Mouse (Mus musculus): ENCODE data around the gene Dnajb1.
"Not testable (repeated sequence)": the region's sequence is repeated elsewhere in the genome, so short reads cannot be mapped to it uniquely, and the experiment has no call there.

The Dnajb1 gene

DNA sequence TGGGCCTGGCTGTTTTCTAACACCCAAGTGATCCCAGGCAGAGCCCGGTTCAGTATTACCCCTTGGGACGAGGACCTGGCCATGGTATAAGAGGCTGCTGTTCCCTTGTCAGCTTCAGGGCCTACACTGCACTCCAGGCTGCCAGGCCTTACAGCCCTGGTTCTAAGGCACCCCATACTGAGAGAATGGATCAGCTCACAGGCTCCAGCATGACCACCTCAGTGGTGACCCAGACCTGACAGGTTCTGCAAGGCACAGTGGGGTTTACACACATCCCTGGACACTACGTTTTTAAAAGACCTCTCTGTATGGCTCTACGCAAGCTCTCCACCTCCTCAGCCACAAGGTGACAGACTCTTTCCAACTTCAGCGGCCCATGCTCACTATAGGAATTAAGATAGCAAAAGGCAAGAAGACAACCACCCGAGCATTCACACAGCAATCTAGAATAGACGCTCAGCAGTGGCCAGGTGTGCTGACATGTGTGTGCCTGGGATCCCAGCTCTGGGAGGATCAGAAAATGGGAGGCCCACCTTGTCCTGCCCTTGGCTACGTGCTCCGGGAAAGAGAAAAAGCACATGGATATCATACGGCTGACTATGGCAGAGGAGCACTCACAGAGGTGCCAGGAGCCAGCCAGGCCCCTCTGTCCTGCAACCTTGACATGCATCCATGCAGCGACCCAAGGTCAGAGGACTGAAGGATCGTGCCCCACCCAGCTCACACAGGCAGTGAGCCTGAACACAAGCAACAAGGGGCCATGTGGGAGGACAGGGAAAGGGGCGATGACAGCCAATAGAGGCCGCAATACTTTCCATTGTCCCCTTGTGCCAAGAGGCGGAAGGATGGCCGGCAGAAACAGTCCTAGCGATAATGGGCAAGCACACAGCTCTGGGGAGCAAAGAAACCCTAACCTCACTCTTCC, 29.6 kb upstream of the Dnajb1 start:
- peak; percentile 8 to 16 for DNase-seq

- DNase-seq, result peak; percentile 3 to 5
Observed at GRCm38 (mm10) chr8:83579676-83580075, 28.3 kb upstream of the Dnajb1 start.

DNA sequence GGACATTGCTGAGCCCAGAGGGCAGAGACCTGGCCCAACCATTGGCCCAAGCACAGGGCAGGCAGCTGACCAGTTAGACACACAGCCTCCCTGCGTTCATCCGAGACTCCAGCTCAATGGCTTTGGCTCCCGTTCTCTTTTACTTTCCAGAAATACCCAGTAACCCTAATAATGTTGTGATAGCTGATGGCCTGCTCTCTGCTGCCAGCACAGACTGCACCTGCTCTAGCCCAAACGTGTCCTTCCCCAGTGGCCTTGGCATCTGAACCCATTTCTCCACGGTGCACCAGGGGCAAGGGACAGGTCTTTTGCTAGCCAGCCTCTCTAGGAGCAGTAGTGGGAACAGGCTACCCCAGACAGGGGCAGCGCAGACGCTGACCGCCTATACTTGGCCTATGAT, 27.2 kb upstream of the Dnajb1 start:
- peak; percentile 13 to 15 for DNase-seq

GRCm38 (mm10) chr8:83582226-83582625, 25.8 kb upstream of the Dnajb1 start:
- DNase-seq, result peak; percentile 32

DNA sequence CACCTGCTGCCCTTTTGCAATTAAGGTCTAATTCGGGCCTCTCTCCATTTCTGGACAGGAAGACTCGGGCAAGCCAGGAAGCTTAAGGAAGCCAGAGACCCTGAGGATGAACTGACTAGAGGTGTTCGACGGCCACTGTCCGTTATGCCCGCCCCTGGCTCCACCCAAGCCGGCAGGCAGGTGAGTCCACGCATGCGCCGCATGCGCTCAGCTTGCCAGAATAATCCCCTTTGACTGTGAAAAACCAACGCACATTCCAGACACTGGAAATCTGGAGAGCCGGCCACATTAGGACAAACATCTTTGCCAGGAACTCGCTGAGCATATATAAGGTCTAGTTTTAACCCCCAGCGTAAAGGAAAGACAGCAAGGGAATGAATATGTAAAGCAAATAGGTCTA, 24.8 kb upstream of the Dnajb1 start:
- DNase-seq, result peak in 1 of 2 experiments; percentile 7

GRCm38 (mm10) chr8:83584771-83585170, 23.2 kb upstream of the Dnajb1 start:
- DNase-seq, result peak; percentile 67 to 70

DNA sequence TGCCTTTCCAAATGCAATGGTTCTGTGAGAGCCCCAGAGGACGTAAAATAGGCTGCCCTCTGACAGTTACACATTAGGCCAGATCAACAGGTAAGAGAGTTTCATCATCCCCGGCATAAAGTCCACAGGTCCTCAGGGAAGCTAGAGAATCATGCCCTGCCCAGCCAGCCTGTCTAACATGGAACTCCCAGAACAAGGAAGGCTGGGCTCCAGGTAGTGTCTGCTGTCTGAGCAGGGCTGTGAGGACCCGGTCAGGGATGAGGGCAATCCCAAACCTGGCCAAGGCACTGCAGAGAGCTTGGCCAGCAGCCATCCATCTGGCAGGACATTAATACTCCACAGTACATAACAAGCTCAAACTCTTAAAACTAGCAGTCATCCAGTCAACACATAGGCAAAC, 22.7 kb upstream of the Dnajb1 start:
- peak; percentile 77 to 84 for DNase-seq

- DNase-seq, result no peak
Observed at GRCm38 (mm10) chr8:83587644-83588043, 20.3 kb upstream of the Dnajb1 start.

- DNase-seq, result no peak
Observed at GRCm38 (mm10) chr8:83588886-83589285, 19.1 kb upstream of the Dnajb1 start.

DNA sequence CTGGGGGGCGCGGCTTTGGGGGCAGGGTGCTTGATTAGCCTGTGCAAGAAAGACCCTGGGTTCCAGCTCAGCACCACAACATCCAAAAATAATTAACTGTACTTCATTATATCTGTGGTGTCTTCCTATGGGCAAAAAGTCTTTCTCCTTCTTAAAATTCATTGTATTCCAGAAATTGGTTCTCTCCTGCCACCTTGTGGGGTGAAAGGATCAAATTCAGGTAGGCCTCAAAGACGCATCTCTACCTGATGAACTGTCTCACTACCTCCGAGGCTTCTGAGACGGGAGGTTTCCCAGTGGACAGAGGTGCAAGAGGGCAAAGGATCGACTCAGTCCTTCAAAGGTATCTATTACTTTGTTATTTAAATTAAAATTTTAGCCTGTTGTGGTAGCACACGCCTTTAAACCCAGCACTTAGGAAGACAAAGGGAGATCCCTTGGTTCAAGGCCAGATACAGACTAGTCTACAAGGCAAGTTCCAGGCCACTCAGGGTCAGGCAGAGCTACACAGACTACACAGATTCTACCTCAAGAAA, 17.4 kb upstream of the Dnajb1 start:
- peak in 1 of 2 experiments; percentile 13 for DNase-seq

- DNase-seq, result no peak
Observed at GRCm38 (mm10) chr8:83592682-83593081, 15.3 kb upstream of the Dnajb1 start.

GRCm38 (mm10) chr8:83593325-83594166, 14.4 kb upstream of the Dnajb1 start:
- no peak for DNase-seq

DNA sequence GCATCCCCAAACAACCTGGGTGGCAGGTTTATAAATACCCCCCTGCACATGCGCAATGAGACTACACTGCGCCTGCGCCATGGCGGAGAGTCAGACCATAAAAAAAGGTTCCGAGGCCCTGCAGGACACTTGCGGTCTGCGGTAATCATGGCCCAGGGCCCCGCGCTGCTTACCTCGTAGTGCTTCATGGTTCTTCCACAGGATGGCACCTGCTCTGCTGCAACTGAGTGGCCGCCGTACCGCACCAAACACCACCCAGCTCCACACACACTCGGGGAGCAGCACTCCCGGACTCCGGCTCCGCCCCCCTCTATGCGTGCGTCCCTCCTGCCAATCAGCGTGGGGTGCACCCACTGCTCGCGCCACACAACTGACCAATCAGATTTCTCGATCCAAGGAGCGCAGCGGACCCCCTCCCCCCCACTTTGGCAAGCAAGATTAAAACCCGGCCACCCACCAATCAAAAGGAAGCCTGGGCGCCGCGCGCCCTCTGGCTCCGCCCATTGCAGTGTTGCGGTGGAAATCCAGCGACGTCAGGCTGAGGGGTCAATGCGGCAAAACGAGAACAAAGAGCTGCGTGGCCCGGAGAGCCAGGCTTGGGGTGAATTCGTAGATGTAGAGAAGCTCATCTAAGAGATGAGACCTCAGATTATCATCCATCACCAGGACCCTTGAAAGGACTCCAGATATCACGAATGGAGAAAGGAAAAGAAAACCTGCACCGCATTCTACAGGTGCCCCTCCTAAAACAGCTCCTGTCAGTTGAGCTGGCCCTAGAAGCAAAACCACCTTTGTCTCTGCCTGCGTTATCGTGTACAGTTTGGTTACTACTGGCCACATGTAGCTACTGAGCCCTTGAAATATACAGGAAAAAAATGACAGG, 13.6 kb upstream of the Dnajb1 start:
- peak; percentile 99 for DNase-seq

- not testable (repeated sequence) for DNase-seq
Observed at GRCm38 (mm10) chr8:83595050-83595345, 13.0 kb upstream of the Dnajb1 start.

DNA sequence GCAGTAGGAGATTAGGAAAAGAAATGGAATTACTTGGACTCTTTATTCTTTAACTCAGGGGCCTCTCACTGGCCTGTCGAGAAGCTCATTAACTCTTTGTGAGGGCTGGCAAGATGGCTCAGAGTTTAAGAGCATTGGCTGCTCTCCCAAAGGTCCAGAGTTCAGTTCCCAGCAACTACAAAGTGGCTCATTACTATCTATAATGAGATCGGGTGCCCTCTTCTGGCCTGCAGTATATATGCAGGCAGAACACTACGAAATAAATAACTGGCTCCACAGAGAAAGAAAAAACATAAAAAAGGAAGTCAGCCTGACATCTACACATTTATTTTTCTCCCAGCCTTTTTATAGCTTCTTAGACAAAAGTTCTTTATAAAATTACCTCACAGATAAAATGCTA, 11.6 kb upstream of the Dnajb1 start:
- DNase-seq, result no peak

DNA sequence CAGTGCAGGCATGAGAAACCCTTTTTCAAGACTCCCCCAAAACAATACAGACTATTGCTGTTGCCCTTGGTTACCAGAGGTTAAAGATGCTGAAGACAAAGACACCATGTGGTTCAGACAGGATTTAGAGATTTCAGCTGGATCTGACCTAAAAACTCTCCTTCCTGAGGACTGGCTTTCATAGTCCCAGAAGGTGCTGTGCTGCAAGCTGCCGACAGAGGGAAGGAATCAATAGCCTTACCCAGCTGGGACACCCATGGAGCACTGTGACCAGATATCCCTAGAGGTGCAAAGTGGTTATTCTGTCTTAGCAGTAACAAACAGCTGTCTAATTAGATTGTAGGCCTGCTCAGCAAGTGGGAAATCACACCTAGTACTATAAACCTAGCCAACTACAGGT, 9.8 kb upstream of the Dnajb1 start:
- DNase-seq, result no peak

DNA sequence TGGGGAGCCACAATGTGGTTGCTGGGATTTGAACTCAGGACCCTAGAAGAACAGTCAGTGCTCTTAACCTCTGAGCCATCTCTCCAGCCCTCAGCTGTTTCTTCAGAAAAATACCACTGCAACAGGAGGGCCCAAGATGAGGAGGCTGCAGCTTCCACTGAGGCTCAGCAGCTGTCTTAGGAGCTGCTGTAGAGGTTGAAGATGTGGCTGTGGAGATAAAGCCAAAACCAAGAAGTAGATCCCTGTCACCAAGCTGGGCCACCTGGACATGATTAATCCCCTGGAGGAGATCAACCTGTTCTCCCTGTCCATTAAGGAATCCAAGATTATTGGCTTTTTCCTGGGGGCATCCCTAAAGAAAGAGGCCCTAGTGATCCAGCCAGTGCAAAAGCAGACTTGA, 8.2 kb upstream of the Dnajb1 start:
- DNase-seq, result no peak

GRCm38 (mm10) chr8:83602650-83603029, 5.4 kb upstream of the Dnajb1 start:
- no peak for DNase-seq

- DNase-seq, result peak; percentile 88
Observed at GRCm38 (mm10) chr8:83608398-83608829, 421 bp downstream of the Dnajb1 start.

GRCm38 (mm10) chr8:83609086-83609485, 1.1 kb downstream of the Dnajb1 start:
- DNase-seq, result no peak

GRCm38 (mm10) chr8:83609547-83610180, 1.7 kb downstream of the Dnajb1 start:
- DNase-seq, result no peak

DNA sequence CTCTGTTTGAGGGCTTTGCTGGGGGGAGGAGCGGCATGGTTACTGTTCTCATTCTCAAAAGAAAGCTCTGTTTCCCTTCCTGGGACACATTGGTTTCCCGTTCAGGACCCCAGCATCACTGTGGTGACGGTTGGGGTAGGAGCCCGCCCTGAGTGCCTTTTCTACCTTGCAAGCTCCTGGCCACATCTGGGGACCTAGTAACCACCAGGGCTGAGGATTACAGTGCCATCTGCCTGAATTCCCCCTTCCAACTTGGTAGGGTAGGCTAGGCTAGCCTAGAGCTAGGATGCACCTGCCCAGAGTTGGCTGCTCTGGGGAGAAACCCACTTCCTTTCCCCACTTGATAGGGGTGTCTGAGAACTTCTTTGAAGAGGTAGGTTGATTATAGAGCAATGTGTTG, 3.9 kb downstream of the Dnajb1 start:
- no peak for DNase-seq

Data from cerebellum, postnatal 10 days (tissue).